Mouse (Mus musculus) spleen, embryonic (tissue): ENCODE measurements around the gene E130114P18Rik.

Experiments used
- CTCF ChIA-PET: fragments of 350-600 bp; sonication (Branson Sonifier 250); formaldehyde crosslinking; loops from one replicate; lab custom pipeline; 2022; lab: Charles Lee

The E130114P18Rik gene

GRCm38 (mm10) chr4:97575447-97575846, 202.4 kb downstream of the E130114P18Rik start:
- CTCF ChIA-PET, result no interaction called here

- CTCF ChIA-PET, result no interaction called here
These were observed 208.6 kb downstream of the E130114P18Rik start for GRCm38 (mm10) chr4:97569320-97569719.

- CTCF ChIA-PET, result no interaction called here
These were observed 213.2 kb downstream of the E130114P18Rik start for GRCm38 (mm10) chr4:97564656-97565055.

- CTCF ChIA-PET, result no interaction called here
These were observed 213.7 kb downstream of the E130114P18Rik start for GRCm38 (mm10) chr4:97564199-97564598.

GRCm38 (mm10) chr4:97557585-97557984, 220.3 kb downstream of the E130114P18Rik start:
- CTCF ChIA-PET, result no interaction called here

- CTCF ChIA-PET, result no interaction called here
These were observed 233.9 kb downstream of the E130114P18Rik start for GRCm38 (mm10) chr4:97544016-97544415.

GRCm38 (mm10) chr4:97532072-97532471, 245.8 kb downstream of the E130114P18Rik start:
- CTCF ChIA-PET, result no interaction called here

- CTCF ChIA-PET, result no interaction called here
These were observed 249.4 kb downstream of the E130114P18Rik start for GRCm38 (mm10) chr4:97528517-97528916.
